Mouse (Mus musculus) limb, embryonic 12.5 days (tissue): ENCODE results near the gene Zfp111. TPM values are rescaled to one million over a fixed set of nuclear protein-coding genes. Genes with fewer than 3 reads are reported as not detected.

ENCODE experiments used
- ATAC-seq: fragments of 200-750 bp; cut with Nextera tagmentation; 2 replicates; pipeline ENCODE4 v1.8.0; 2017; ENCODE audit warnings: low read depth, moderate TSS enrichment; ENCODE audit not compliant: insufficient number of reproducible peaks, insufficient read depth, low FRiP score, low TSS enrichment
- H3K27ac ChIP-seq: fragments of 300-500 bp; sonication (generic); 2 replicates; pipeline ENCODE4 v1.5.1; 2016; ENCODE audit warnings: mild to moderate bottlenecking, moderate library complexity
- H3K27me3 ChIP-seq: fragments of 300-500 bp; sonication (generic); 2 replicates; pipeline ENCODE4 v1.6.1; 2016; ENCODE audit warnings: mild to moderate bottlenecking, moderate library complexity
- H3K36me3 ChIP-seq: fragments of 300-500 bp; sonication (generic); 2 replicates; pipeline ENCODE4 v1.6.1; 2016; ENCODE audit warnings: mild to moderate bottlenecking, moderate library complexity
- H3K4me1 ChIP-seq: fragments of 300-500 bp; sonication (generic); replicated peaks from 2 replicates; pipeline ENCODE4 v1.6.1; 2016
- H3K4me2 ChIP-seq: fragments of 300-500 bp; sonication (generic); 2 replicates; pipeline ENCODE4 v1.6.1; 2016; ENCODE audit warnings: mild to moderate bottlenecking, moderate library complexity
- H3K4me3 ChIP-seq: fragments of 300-500 bp; sonication (generic); replicated peaks from 2 replicates; pipeline ENCODE4 v1.5.1; 2016; ENCODE audit warnings: mild to moderate bottlenecking
- H3K9ac ChIP-seq: fragments of 300-500 bp; sonication (generic); replicated peaks from 2 replicates; pipeline ENCODE4 v1.6.1; 2016; ENCODE audit warnings: mild to moderate bottlenecking, moderate library complexity
- H3K9me3 ChIP-seq: fragments of 300-500 bp; sonication (generic); 2 replicates; pipeline ENCODE4 v1.6.1; 2016; ENCODE audit warnings: mild to moderate bottlenecking, moderate library complexity
- WGBS: fragments of 180-500 bp; shearing (Covaris S2); methylation state at CpG from one replicate; pipeline ENCODE4 v1.1.7; 2016; 5-methylcytosine and 5-hydroxymethylcytosine counted together
- polyA plus RNA-seq: library from polyadenylated mRNA; unstranded; fragments of >200 nt; fragmentation: Nextera tagmentation; extraction: Ambion mirVana; gene quantifications from 2 replicates; pipeline ENCODE4 v1.2.1, GENCODE M21; 2016

Zfp111 gene
- 12.3 and 12.5 TPM in 2 replicates for polyA plus RNA-seq

GRCm38 (mm10) chr7:24211343-24211742 is at the start of gene Zfp111:
TSS of gene Zfp111 (minus strand) at chr7:24211443.
- H3K4me2 ChIP-seq: no peak within 1 kb of the TSS
- 0 out of 2 replicates have a peak, but pooled peaks cover 6% of the 10 kb centered on the region for H3K4me1 ChIP-seq
- H3K4me3 ChIP-seq: no peak within 1 kb of the TSS
- no peak within 1 kb of the TSS for H3K9ac ChIP-seq
- H3K27me3 ChIP-seq: no peaks in the 10 kb centered on the region
- H3K9me3 ChIP-seq: no peaks in the 10 kb centered on the region
- ATAC-seq: no peak
- no peak within 1 kb of the TSS for H3K27ac ChIP-seq
- H3K36me3 ChIP-seq: no peaks in the 10 kb centered on the region
- 83% methylated on average over 5 of the region's 5 CpGs for WGBS

- no peaks in the 10 kb centered on the region for H3K9me3 ChIP-seq
- peaks cover 5% of the 10 kb centered on the region; the same call in 1 of the 2 replicates for H3K4me1 ChIP-seq
- WGBS: 91% methylated on average over 4 of the region's 4 CpGs
- H3K4me2 ChIP-seq: no peak overlapping the region
- H3K9ac ChIP-seq: no peak overlapping the region
- H3K4me3 ChIP-seq: no peak overlapping the region
- no peaks in the 10 kb centered on the region for H3K27me3 ChIP-seq
- peaks cover 29% of the 10 kb centered on the region for H3K36me3 ChIP-seq
- H3K27ac ChIP-seq: no peak overlapping the region
- no peak for ATAC-seq
Measured at GRCm38 (mm10) chr7:24260000-24260312, 48.7 kb upstream of the Zfp111 start.

- Histone ChIP-seq H3K4me2 (no peak overlapping the region), H3K4me1 (peaks cover 5% of the 10 kb centered on the region; the same call in 1 of the 2 replicates), H3K9ac (no peak overlapping the region), H3K27ac (no peak overlapping the region), H3K27me3 (no peaks in the 10 kb centered on the region), H3K9me3 (no peaks in the 10 kb centered on the region), H3K4me3 (no peak overlapping the region), H3K36me3 (peaks cover 29% of the 10 kb centered on the region)
- no peak for ATAC-seq
- 90% methylated on average over 13 of the region's 13 CpGs for WGBS
Measured at GRCm38 (mm10) chr7:24259306-24259999, 48.2 kb upstream of the Zfp111 start.

GRCm38 (mm10) chr7:24254633-24255474 is 43.6 kb upstream of the Zfp111 start, which contains the start of gene Zfp108:
TSS of gene Zfp108 (plus strand) at chr7:24254794.
- H3K27me3 ChIP-seq: no peaks in the 10 kb centered on the region
- peak within 1 kb of the TSS; percentile 65 for H3K9ac ChIP-seq
- 21% methylated on average over 21 of the region's 21 CpGs for WGBS
- peaks cover 7% of the 10 kb centered on the region for H3K36me3 ChIP-seq
- no peak within 1 kb of the TSS for H3K27ac ChIP-seq
- H3K9me3 ChIP-seq: no peaks in the 10 kb centered on the region
- H3K4me3 ChIP-seq: peak within 1 kb of the TSS; percentile 56
- H3K4me2 ChIP-seq: peak within 1 kb of the TSS; percentile 59
- H3K4me1 ChIP-seq: peaks cover 5% of the 10 kb centered on the region
- peak; percentile 82 for ATAC-seq

- Histone ChIP-seq H3K4me3 (peak overlapping the region; percentile 56), H3K4me2 (peak overlapping the region; percentile 59), H3K9ac (no peak overlapping the region), H3K27me3 (no peaks in the 10 kb centered on the region), H3K4me1 (peaks cover 5% of the 10 kb centered on the region), H3K27ac (no peak overlapping the region), H3K9me3 (no peaks in the 10 kb centered on the region), H3K36me3 (no peaks in the 10 kb centered on the region)
- WGBS: 62% methylated on average over 9 of the region's 9 CpGs
- peak; percentile 38; the same call in 1 of the 2 replicates for ATAC-seq
Measured at GRCm38 (mm10) chr7:24253779-24254615, 42.8 kb upstream of the Zfp111 start.

- Histone ChIP-seq H3K4me1 (0 out of 2 replicates have a peak, but pooled peaks cover 6% of the 10 kb centered on the region), H3K27ac (no peak within 1 kb of the TSS), H3K36me3 (peaks cover 16% of the 10 kb centered on the region; the same call in 1 of the 2 replicates), H3K4me2 (peak within 1 kb of the TSS; percentile 66), H3K9me3 (no peaks in the 10 kb centered on the region), H3K9ac (peak within 1 kb of the TSS; percentile 72), H3K4me3 (peak within 1 kb of the TSS; percentile 75), H3K27me3 (no peaks in the 10 kb centered on the region)
- 6% methylated on average over 28 of the region's 28 CpGs for WGBS
- ATAC-seq: peak; percentile 78
Measured at GRCm38 (mm10) chr7:24237040-24237791, 26.0 kb upstream of the Zfp111 start, which contains the start of gene Zfp109. TSS of gene Zfp109 (minus strand) at chr7:24237560.

GRCm38 (mm10) chr7:24210296-24210695 is 947 bp downstream of the Zfp111 start:
- ATAC-seq: no peak
- no peak overlapping the region for H3K4me2 ChIP-seq
- WGBS: 83% methylated on average over 2 of the region's 2 CpGs
- no peaks in the 10 kb centered on the region for H3K27me3 ChIP-seq
- H3K9ac ChIP-seq: no peak overlapping the region
- 0 out of 2 replicates have a peak, but pooled peaks cover 6% of the 10 kb centered on the region for H3K4me1 ChIP-seq
- H3K4me3 ChIP-seq: no peak overlapping the region
- H3K9me3 ChIP-seq: no peaks in the 10 kb centered on the region
- peaks cover 10% of the 10 kb centered on the region for H3K36me3 ChIP-seq
- no peak overlapping the region for H3K27ac ChIP-seq

- Histone ChIP-seq H3K4me2 (peak overlapping the region; percentile 60), H3K36me3 (peaks cover 28% of the 10 kb centered on the region), H3K4me1 (0 out of 2 replicates have a peak, but pooled peaks cover 6% of the 10 kb centered on the region), H3K9me3 (no peaks in the 10 kb centered on the region), H3K4me3 (peak overlapping the region; percentile 56), H3K9ac (no peak overlapping the region), H3K27me3 (no peaks in the 10 kb centered on the region), H3K27ac (no peak overlapping the region)
- 61% methylated on average over 7 of the region's 7 CpGs for WGBS
- no peak for ATAC-seq
Measured at GRCm38 (mm10) chr7:24208282-24208886, 2.9 kb downstream of the Zfp111 start.

GRCm38 (mm10) chr7:24207488-24208261 is 3.6 kb downstream of the Zfp111 start:
- H3K27me3 ChIP-seq: no peaks in the 10 kb centered on the region
- ATAC-seq: peak; percentile 84

More at GRCm38 (mm10) chr7:24207488-24208261, 3.6 kb downstream of the Zfp111 start:
- Histone ChIP-seq H3K9me3 (no peaks in the 10 kb centered on the region), H3K4me3 (peak overlapping the region; percentile 56), H3K4me2 (peak overlapping the region; percentile 60), H3K27ac (peak overlapping the region; percentile 75), H3K36me3 (peaks cover 35% of the 10 kb centered on the region), H3K9ac (peak overlapping the region; percentile 81), H3K4me1 (0 out of 2 replicates have a peak, but pooled peaks cover 6% of the 10 kb centered on the region)
- WGBS: 17% methylated on average over 24 of the region's 24 CpGs
